Mouse (Mus musculus) embryonic facial prominence, embryonic 15.5 days (tissue): ENCODE results near the gene Kcnj4. TPM values are rescaled to one million over a fixed set of nuclear protein-coding genes. Genes with fewer than 3 reads are reported as not detected.

Experiments used
- ATAC-seq: fragments of 200-750 bp; cut with Nextera tagmentation; 2 replicates; pipeline ENCODE4 v1.8.0; 2017; ENCODE audit warnings: low read depth, moderate TSS enrichment; ENCODE audit not compliant: insufficient number of reproducible peaks, low FRiP score, low TSS enrichment
- H3K27ac ChIP-seq: fragments of 300-500 bp; sonication (generic); replicated peaks from 2 replicates; pipeline ENCODE4 v1.5.1; 2015; ENCODE audit warnings: mild to moderate bottlenecking, inconsistent platforms
- H3K27me3 ChIP-seq: fragments of 300-500 bp; sonication (generic); 2 replicates; pipeline ENCODE4 v1.6.1; 2015; ENCODE audit warnings: inconsistent platforms
- H3K36me3 ChIP-seq: fragments of 300-500 bp; sonication (generic); 2 replicates; pipeline ENCODE4 v1.6.1; 2015; ENCODE audit warnings: mild to moderate bottlenecking, inconsistent platforms
- H3K4me1 ChIP-seq: fragments of 300-500 bp; sonication (generic); 2 replicates; pipeline ENCODE4 v1.6.1; 2015; ENCODE audit warnings: inconsistent platforms
- H3K4me2 ChIP-seq: fragments of 300-500 bp; sonication (generic); replicated peaks from 2 replicates; pipeline ENCODE4 v1.6.1; 2015; ENCODE audit warnings: mild to moderate bottlenecking, inconsistent platforms
- H3K4me3 ChIP-seq: fragments of 300-500 bp; sonication (generic); replicated peaks from 2 replicates; pipeline ENCODE4 v1.5.1; 2015; ENCODE audit warnings: mild to moderate bottlenecking, inconsistent platforms
- H3K9ac ChIP-seq: fragments of 300-500 bp; sonication (generic); 2 replicates; pipeline ENCODE4 v1.6.1; 2015; ENCODE audit warnings: inconsistent platforms
- H3K9me3 ChIP-seq: fragments of 300-500 bp; sonication (generic); replicated peaks from 2 replicates; pipeline ENCODE4 v1.6.1; 2016; ENCODE audit warnings: inconsistent platforms
- WGBS: fragments of 180-500 bp; shearing (Covaris S2); methylation state at CpG from one replicate; pipeline ENCODE4 v1.1.7; 2015; 5-methylcytosine and 5-hydroxymethylcytosine counted together
- polyA plus RNA-seq: library from polyadenylated mRNA; unstranded; fragments of >200 nt; fragmentation: Nextera tagmentation; extraction: Ambion mirVana; gene quantifications from 2 replicates; pipeline ENCODE4 v1.2.1, GENCODE M21; 2015

The Kcnj4 gene
- polyA plus RNA-seq, 1 experiment from 2014 or later: 0.15 TPM

DNA sequence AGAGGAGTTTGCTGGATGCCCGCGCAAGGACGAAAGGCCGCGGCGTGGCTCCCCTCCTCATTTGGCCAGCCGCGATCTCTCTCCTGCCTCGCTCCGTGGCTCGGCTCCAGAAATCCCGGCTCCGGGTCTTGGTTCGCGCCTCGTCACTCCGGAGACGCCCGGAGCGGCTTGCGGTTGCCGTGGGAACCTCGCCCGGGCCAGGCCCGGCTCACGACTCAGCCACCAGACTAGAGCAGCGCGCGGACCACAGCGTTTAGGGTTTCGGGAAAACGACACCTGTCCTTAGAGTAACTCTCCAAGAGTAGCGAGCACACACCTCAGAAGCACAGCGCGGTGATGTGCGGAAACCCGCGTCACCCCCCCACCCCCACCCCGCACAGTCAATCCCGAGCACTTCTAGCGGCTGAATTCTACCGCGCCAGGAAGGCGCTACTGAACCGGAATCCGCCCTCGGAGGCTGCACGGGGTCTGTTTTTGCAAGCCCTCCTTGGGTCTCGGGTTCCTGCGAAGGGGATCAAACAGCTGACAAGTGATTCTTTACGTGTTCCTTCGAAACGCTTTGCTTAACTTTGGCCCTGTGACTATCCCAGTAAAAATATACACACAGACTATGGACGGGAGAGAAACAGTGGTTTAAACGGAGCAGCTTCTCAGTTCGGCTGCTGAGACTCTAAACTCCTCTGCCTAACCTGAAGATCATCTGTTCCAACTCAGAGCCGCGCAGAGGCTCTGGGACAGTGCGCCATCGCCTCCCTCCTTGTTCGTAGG, 6.7 kb upstream of the Kcnj4 start:
- H3K9ac ChIP-seq: no peak overlapping the region

DNA sequence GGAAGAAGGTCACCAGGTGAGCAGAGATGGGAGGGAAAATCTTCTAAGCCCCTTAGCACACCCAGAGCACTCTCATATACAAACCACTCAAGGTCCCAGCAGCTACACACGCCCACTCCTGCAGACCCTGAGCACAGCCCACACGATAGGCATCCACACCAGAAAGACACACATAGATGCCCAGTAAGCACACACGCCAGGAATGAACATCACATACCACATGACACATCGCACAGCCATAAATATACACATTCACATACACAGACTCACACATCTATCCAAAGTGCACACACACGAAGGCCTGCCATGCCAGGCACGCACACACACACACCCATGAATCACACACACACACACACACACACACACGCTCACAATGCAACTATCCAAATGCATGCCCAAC, 5.4 kb upstream of the Kcnj4 start:
- H3K27ac ChIP-seq: no peak overlapping the region
- no peak overlapping the region for H3K4me2 ChIP-seq
- WGBS: 75% methylated on average over 7 of the region's 7 CpGs
- peaks cover 77% of the 10 kb centered on the region for H3K27me3 ChIP-seq
- no peak overlapping the region for H3K4me3 ChIP-seq
- peaks cover 31% of the 10 kb centered on the region for H3K4me1 ChIP-seq
- no peak overlapping the region for H3K9ac ChIP-seq
- no peaks in the 10 kb centered on the region for H3K36me3 ChIP-seq
- H3K9me3 ChIP-seq: no peaks in the 10 kb centered on the region
- no peak for ATAC-seq

More for the DNA sequence above, 6.7 kb upstream of the Kcnj4 start:
- H3K9me3 ChIP-seq: no peaks in the 10 kb centered on the region
- H3K36me3 ChIP-seq: no peaks in the 10 kb centered on the region
- WGBS: 2% methylated on average over 61 of the region's 61 CpGs
- H3K4me3 ChIP-seq: peak overlapping the region; percentile 46
- H3K27me3 ChIP-seq: peaks cover 65% of the 10 kb centered on the region
- no peak overlapping the region for H3K27ac ChIP-seq
- peak overlapping the region; percentile 74 for H3K4me2 ChIP-seq
- H3K4me1 ChIP-seq: peaks cover 30% of the 10 kb centered on the region
- ATAC-seq: peak; percentile 59

DNA sequence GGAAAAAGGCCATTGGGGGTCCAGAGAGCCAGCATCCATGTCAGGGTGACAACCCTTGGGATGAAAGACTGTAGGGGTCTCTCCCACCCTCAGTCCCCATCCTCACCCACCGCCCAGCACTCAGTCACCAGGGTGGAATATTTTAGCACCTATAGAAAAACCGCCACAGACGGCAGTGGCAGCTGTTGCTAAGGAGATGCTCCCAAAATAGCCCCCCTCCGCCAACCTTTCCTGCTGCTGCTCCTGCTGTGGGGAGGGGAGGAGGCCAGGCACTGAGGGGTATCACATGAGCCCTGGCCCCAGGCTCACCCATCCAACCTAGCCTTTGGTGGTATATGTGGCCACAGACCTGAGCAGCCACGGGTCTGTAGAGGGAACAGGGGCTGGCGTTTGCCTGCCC, 5.0 kb upstream of the Kcnj4 start:
- H3K9me3 ChIP-seq: no peaks in the 10 kb centered on the region
- H3K4me2 ChIP-seq: no peak overlapping the region
- no peak overlapping the region for H3K27ac ChIP-seq
- no peaks in the 10 kb centered on the region for H3K36me3 ChIP-seq
- ATAC-seq: no peak
- H3K4me3 ChIP-seq: no peak overlapping the region
- H3K9ac ChIP-seq: no peak overlapping the region
- H3K27me3 ChIP-seq: peaks cover 77% of the 10 kb centered on the region
- WGBS: 35% methylated on average over 6 of the region's 6 CpGs
- peaks cover 35% of the 10 kb centered on the region for H3K4me1 ChIP-seq

DNA sequence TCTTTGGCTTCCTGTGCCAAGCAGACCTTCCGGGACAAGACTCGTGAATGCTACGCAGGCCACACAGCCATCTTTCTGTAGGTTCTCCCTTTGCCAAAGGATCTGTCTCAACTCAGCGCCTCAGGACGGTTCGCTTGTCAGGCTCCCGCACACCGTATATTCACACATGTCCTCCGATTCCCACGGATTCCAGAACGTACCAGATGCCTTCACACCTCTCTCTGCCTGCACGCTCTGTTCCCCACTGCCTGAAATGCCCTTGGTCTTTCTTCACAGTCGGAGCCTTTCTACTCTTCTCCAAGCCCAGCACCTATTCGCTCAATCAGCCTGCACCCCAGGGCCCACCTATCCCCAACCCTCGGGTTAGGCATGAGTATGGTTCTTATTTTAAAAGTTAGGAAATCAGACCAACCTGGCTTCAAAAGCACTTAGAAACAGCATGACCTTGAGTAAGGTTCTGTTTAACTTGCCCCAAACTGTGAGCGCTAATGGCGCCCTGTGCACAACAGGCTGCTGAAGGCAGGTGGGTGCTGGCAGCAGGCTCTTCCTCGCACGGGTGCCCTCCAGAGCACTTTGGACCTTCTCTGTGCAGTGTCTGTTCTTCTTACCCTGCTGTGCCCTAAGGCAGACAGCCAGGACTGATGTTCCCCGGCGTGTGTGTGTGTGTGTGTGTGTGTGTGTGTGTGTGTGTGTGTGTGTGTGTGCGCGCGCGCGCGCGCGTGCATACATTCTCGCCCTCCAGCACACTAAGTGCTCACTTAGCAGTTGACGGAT, 2.2 kb upstream of the Kcnj4 start:
- Histone ChIP-seq H3K4me2 (no peak overlapping the region), H3K4me3 (no peak overlapping the region), H3K27ac (no peak overlapping the region), H3K36me3 (no peaks in the 10 kb centered on the region), H3K9me3 (no peaks in the 10 kb centered on the region), H3K27me3 (peaks cover 86% of the 10 kb centered on the region), H3K4me1 (peaks cover 35% of the 10 kb centered on the region), H3K9ac (no peak overlapping the region)
- 46% methylated on average over 31 of the region's 31 CpGs for WGBS
- ATAC-seq: no peak

DNA sequence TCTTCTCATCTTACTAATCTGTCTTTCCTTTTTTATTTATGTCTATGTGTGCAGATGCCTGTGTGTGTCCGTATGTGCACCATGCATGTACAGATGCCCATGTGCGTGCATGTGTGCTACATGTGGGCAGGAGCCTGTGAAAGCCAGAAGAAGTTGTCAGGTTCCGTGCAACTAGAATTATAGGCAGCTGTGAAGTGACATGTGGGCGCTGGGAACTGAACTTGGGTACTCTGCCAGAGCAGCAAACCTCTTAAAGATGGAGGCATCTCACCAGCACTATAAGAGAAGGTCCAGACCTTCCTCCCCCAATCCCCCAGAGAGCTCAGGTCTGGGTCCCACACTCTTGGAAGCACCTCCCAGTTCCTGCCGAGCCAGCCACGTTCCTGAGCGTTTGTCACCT, 1.4 kb upstream of the Kcnj4 start:
- peaks cover 28% of the 10 kb centered on the region for H3K4me1 ChIP-seq
- ATAC-seq: no peak
- H3K9ac ChIP-seq: no peak overlapping the region
- no peaks in the 10 kb centered on the region for H3K36me3 ChIP-seq
- no peak overlapping the region; the same call in 1 of the 2 replicates for H3K4me3 ChIP-seq
- H3K4me2 ChIP-seq: peak overlapping the region; percentile 100; the same call in 1 of the 2 replicates
- no peaks in the 10 kb centered on the region for H3K9me3 ChIP-seq
- 26% methylated on average over 7 of the region's 7 CpGs for WGBS
- peaks cover 93% of the 10 kb centered on the region for H3K27me3 ChIP-seq
- no peak overlapping the region for H3K27ac ChIP-seq

DNA sequence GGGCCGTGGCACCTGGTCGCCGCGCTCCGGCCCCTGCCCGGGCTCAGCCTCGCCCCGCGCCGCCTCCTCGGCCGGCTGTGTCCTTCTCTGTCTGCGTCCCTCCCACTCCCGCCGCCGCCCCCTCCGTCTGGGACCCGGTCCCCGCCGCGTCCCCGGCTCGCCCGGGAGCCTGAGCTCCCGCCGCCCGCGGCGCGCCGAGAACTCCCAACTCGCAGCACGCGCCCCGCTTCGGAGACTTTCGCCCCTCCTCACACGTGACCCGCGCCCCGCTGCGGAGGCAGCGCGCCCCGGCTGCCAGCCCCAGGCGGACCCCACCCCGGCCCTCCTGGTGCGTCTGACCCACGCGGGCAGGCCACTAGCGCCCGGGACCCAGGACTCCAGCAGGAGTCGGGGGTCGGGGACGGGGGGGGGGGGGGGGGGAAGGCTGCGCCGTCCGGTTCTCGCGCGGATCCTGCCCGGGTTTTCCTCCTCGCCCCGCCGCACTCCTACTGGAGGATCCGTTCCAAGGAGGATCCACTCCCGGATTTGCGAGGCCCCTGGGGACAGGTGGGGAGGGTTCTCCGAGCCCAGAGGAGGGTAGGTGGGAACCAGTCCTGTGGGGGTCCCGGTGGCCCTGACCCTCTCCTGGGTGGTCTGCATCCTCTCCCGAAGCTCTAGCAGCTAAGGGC, 709 bp upstream of the Kcnj4 start:
- peaks cover 93% of the 10 kb centered on the region for H3K27me3 ChIP-seq
- H3K4me1 ChIP-seq: peaks cover 23% of the 10 kb centered on the region
- no peaks in the 10 kb centered on the region for H3K36me3 ChIP-seq
- H3K9ac ChIP-seq: peak overlapping the region; percentile 40
- WGBS: under 1% methylated on average over 52 of the region's 71 CpGs
- H3K4me2 ChIP-seq: peak overlapping the region; percentile 100
- no peak overlapping the region for H3K27ac ChIP-seq
- peak; percentile 67; the same call in 1 of the 2 replicates for ATAC-seq
- H3K9me3 ChIP-seq: no peaks in the 10 kb centered on the region
- peak overlapping the region; percentile 52 for H3K4me3 ChIP-seq

DNA sequence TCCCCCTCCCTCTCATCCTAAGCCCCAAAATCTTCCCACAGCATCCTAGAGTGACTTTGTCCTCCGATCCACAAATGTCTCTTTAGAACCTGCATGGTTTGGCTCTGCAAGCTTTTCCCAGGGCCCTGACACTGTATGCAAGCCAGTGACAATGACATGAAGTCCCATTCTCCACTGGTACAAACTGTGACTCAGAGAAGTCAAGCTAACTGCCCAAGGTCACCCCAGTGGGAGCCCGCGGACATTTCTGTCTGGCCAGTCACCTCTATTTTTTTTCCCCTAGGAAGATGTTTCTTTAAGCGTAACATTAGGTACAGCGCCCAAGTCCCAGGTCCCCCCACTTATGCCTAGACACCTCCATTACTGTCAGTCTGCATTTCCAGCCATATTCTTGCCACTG, 1.6 kb downstream of the Kcnj4 start:
- WGBS: 74% methylated on average over 5 of the region's 5 CpGs

DNA sequence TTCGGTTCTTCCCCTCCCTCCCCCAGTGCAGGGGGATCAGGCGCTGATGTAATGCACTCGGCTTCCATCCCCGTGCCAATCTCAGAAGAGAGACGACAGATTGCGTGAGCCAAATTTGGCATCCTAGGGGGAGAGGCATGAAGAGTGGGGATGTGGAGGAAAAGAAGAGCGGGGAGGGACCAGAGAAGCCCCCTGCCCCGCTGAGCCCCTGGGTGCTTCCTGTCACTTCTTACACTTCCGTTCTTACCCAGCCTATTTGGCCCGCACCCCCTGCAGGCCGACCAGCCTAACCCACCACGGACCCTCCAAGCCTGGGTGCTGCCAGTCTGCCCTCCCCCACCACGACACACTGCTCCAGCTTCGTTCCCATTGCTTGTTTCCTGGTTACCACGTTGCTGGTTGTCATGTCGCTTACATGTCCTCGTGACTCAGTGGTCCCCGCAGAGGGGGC, 2.1 kb downstream of the Kcnj4 start:
- no peaks in the 10 kb centered on the region for H3K9me3 ChIP-seq
- 19% methylated on average over 18 of the region's 18 CpGs for WGBS
- H3K4me3 ChIP-seq: no peak overlapping the region
- peaks cover 23% of the 10 kb centered on the region for H3K4me1 ChIP-seq
- H3K9ac ChIP-seq: no peak overlapping the region
- no peak for ATAC-seq
- no peak overlapping the region for H3K27ac ChIP-seq
- peaks cover 88% of the 10 kb centered on the region for H3K27me3 ChIP-seq
- no peak overlapping the region for H3K4me2 ChIP-seq
- no peaks in the 10 kb centered on the region for H3K36me3 ChIP-seq

More for the DNA sequence above, 1.6 kb downstream of the Kcnj4 start:
- no peak overlapping the region for H3K9ac ChIP-seq
- no peak for ATAC-seq
- H3K4me3 ChIP-seq: no peak overlapping the region
- H3K9me3 ChIP-seq: no peaks in the 10 kb centered on the region
- no peaks in the 10 kb centered on the region for H3K36me3 ChIP-seq
- peaks cover 23% of the 10 kb centered on the region for H3K4me1 ChIP-seq
- H3K4me2 ChIP-seq: no peak overlapping the region
- H3K27me3 ChIP-seq: peaks cover 93% of the 10 kb centered on the region
- H3K27ac ChIP-seq: no peak overlapping the region

DNA sequence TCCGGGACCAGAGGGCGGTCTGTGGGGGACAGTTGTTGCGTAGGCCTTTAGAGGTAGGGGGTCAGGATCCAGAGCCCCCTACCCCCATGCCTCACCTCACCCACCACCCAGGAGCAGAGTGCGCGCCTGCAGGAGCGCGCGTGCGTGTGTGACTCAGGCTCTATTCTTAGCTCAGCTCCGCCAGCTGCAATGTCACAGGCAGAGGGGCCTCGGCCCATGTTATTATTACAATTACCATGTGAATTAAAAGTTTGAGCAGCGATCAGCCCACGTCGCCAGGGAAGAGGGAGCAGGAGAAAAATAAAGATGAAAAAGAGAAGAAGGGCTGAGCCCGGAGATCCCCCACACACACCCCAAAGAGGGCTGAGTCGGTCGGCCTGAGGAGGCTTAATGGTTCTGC, 4.9 kb downstream of the Kcnj4 start:
- H3K27ac ChIP-seq: no peak overlapping the region
- 68% methylated on average over 17 of the region's 17 CpGs for WGBS
- no peak overlapping the region for H3K9ac ChIP-seq
- ATAC-seq: no peak
- no peak overlapping the region for H3K4me3 ChIP-seq
- no peaks in the 10 kb centered on the region for H3K9me3 ChIP-seq
- no peaks in the 10 kb centered on the region for H3K36me3 ChIP-seq
- H3K4me2 ChIP-seq: no peak overlapping the region
- H3K4me1 ChIP-seq: peaks cover 8% of the 10 kb centered on the region
- H3K27me3 ChIP-seq: peaks cover 63% of the 10 kb centered on the region

DNA sequence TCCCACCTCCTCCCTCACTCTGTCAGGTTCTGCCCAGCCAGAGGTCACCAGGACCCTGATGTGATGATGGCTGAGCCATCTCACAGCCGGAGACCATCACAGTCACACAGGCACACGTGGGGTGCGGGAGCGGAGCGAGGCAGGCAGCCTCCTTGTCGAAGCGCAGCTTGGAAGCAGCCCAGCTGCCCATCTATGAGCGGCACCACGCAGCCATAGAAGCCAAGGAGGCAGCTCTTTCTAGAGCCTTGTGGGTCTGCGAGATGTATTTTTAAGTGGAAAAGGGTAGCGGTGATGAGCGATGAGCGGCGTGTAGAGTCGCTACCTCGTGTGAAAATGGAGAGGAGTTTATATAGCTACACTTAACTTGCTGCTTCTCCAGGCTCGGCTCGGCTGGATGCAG, 11.5 kb downstream of the Kcnj4 start:
- Histone ChIP-seq H3K36me3 (no peaks in the 10 kb centered on the region), H3K9ac (no peak overlapping the region), H3K4me1 (no peaks in the 10 kb centered on the region), H3K27me3 (peaks cover 18% of the 10 kb centered on the region), H3K9me3 (no peaks in the 10 kb centered on the region), H3K4me3 (no peak overlapping the region), H3K4me2 (no peak overlapping the region), H3K27ac (no peak overlapping the region)
- ATAC-seq: no peak
- WGBS: 48% methylated on average over 18 of the region's 18 CpGs

DNA sequence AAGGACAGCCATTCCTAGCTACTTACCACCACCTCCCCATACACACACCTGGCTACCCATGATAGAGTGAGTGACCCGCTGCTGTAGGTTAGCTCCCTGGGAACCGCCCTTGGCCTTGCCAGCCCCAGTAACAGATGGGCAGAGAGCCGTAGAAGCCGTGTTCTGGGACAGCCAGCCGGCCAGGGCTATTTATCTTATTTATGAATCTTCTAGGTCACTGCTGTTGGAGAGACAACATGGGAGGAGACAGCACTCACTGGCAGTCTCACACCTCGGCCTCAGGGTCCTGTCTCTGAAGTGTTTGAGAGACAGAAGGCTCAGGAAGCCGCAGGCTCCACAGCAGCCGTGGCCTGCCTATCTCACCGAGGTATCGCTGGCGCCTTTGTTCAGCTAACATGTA, 15.6 kb downstream of the Kcnj4 start:
- no peaks in the 10 kb centered on the region for H3K36me3 ChIP-seq

More for the DNA sequence above, 15.6 kb downstream of the Kcnj4 start:
- Histone ChIP-seq H3K27ac (no peak overlapping the region), H3K9ac (no peak overlapping the region), H3K4me1 (no peaks in the 10 kb centered on the region), H3K4me2 (no peak overlapping the region), H3K4me3 (no peak overlapping the region), H3K27me3 (peaks cover 15% of the 10 kb centered on the region), H3K9me3 (no peaks in the 10 kb centered on the region)
- ATAC-seq: no peak
- 73% methylated on average over 11 of the region's 11 CpGs for WGBS
